In the genomic region with DNA sequence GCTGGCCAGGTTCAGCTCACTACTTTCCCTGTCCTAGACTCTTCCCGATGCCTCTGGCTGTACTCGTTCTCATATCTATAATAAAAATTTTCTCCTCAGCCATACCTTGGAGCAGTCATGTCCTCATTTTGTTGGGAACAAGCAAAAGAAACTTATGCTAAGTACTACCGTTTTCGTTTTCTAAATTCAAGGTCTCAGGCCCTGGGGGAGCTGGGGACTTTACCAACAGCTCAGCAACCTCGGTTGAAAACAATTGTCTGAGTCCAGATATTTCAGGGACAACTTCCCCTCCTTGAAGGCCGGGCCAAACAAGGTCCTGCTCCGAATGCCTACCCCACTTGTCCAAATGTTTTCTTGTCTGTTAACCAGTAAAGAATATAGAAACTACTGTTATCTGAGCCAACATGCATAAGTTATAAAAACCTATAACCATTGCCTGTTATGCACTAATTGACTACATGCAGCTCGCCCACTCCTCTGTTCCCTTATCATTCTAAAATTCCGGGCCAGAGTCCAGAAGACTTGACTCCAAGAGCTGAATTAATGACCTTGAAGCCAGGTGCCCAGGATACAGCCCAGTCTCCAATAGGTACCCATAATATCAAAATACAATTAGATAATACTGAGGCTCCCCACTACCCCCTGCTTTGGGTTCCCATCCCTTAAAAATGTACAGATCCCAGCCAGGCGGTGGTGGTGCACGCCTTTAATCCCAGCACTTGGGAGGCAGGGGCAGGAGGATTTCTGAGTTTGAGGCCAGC, we compare ENCODE assay signal across 8 mouse cellular contexts. TPM values are rescaled to one million over a fixed set of nuclear protein-coding genes. Genes with fewer than 3 reads are reported as not detected.
DNase-seq lines count a peak whose midpoint lies in the region; ATAC-seq and TF ChIP-seq lines count a peak whose summit lies in the region.

No protein-coding gene starts in this region.

- peak overlapping the region; percentile 94; the same call in 1 of the 2 replicates for H3K4me3 ChIP-seq in heart, adult 2 months
- no peak overlapping the region for H3K4me3 ChIP-seq in midbrain, embryonic 11.5 days (ENCODE audit: low read depth, low read length)
- no peak overlapping the region for H3K4me3 ChIP-seq in midbrain, postnatal 0 days (ENCODE audit: low read depth, low read length)
- H3K4me3 ChIP-seq in intestine, embryonic 16.5 days (ENCODE audit: low read length): no peak overlapping the region

- 45% methylated on average over 11 of the region's 11 CpGs for WGBS in heart, adult 2 months
- 81% methylated on average over 11 of the region's 11 CpGs for WGBS in midbrain, embryonic 11.5 days
- WGBS in midbrain, postnatal 0 days: 80% methylated on average over 11 of the region's 11 CpGs
- 73% methylated on average over 11 of the region's 11 CpGs for WGBS in intestine, embryonic 16.5 days

- ATAC-seq in midbrain, embryonic 11.5 days (ENCODE audit: low FRiP score): no peak
- no peak for ATAC-seq in midbrain, postnatal 0 days (ENCODE audit: low FRiP score)
- no peak for ATAC-seq in intestine, embryonic 16.5 days

- peaks cover 23% of the 10 kb centered on the region for H3K36me3 ChIP-seq in heart, adult 2 months (ENCODE audit: control insufficient read depth, insufficient read depth, low read length)
- H3K36me3 ChIP-seq in midbrain, embryonic 11.5 days (ENCODE audit: control insufficient read depth, insufficient read depth, low read length): no peaks in the 10 kb centered on the region
- no peaks in the 10 kb centered on the region for H3K36me3 ChIP-seq in midbrain, postnatal 0 days (ENCODE audit: insufficient read depth, low read length)
- H3K36me3 ChIP-seq in intestine, embryonic 16.5 days (ENCODE audit: control insufficient read depth, insufficient read depth, low read length): no peaks in the 10 kb centered on the region
- H3K36me3 ChIP-seq in splenic B cell, adult 2 months (ENCODE audit: control insufficient read depth, insufficient read depth, low read length, poor library complexity, severe bottlenecking): peaks cover 10% of the 10 kb centered on the region

- peaks cover 6% of the 10 kb centered on the region for H3K4me1 ChIP-seq in heart, adult 2 months (ENCODE audit: control insufficient read depth, insufficient read depth, low read length)
- H3K4me1 ChIP-seq in midbrain, embryonic 11.5 days (ENCODE audit: control insufficient read depth, insufficient read depth, low read length): peaks cover 9% of the 10 kb centered on the region
- H3K4me1 ChIP-seq in midbrain, postnatal 0 days (ENCODE audit: insufficient read depth, low read length): peaks cover 5% of the 10 kb centered on the region
- peaks cover 26% of the 10 kb centered on the region for H3K4me1 ChIP-seq in intestine, embryonic 16.5 days (ENCODE audit: control insufficient read depth, insufficient read depth, low read length)

- TF ChIP-seq EP300 in heart, adult 2 months (IDR thresholded peaks at IDR 0.05; ENCODE audit: insufficient read depth, low read depth, low read length): no peak

- TF ChIP-seq POLR2A in heart, adult 2 months (IDR thresholded peaks at IDR 0.05; ENCODE audit: insufficient read depth, low read depth, low read length): no peak

- intact Hi-C loops in heart, adult 2 months (cut with DNase I): loop anchor here (2.0 to 10.0 kb wide), 3 partner anchors 43 to 139 kb away; partner anchors contain the start of gene Ttpal

- H3K9ac ChIP-seq in heart, adult 2 months (ENCODE audit: low read depth, low read length): no peak overlapping the region
- no peak overlapping the region for H3K9ac ChIP-seq in midbrain, embryonic 11.5 days (ENCODE audit: low read length)
- H3K9ac ChIP-seq in midbrain, postnatal 0 days (replicated peaks; ENCODE audit: low read length, poor library complexity, severe bottlenecking): no peak overlapping the region
- H3K9ac ChIP-seq in intestine, embryonic 16.5 days (ENCODE audit: low read depth, low read length): 0 out of 2 replicates have a peak overlapping the region, but pooled peaks have one; percentile 98

- H3K4me2 ChIP-seq in midbrain, embryonic 11.5 days: no peak overlapping the region
- no peak overlapping the region for H3K4me2 ChIP-seq in midbrain, postnatal 0 days (ENCODE audit: low read depth, low read length, poor library complexity, severe bottlenecking)
- H3K4me2 ChIP-seq in intestine, embryonic 16.5 days (ENCODE audit: low read depth, low read length): peak overlapping the region; percentile 44; the same call in 1 of the 2 replicates

- peaks cover 2% of the 10 kb centered on the region; the same call in 1 of the 2 replicates for H3K79me2 ChIP-seq in heart, adult 2 months (replicated peaks; ENCODE audit: control insufficient read depth, insufficient read depth, low read length)

- TF ChIP-seq CTCF in heart, adult 2 months (IDR thresholded peaks at IDR 0.05): no peak
- no peak for TF ChIP-seq CTCF in midbrain, postnatal 0 days (IDR thresholded peaks at IDR 0.05)

- H3K27ac ChIP-seq in heart, adult 2 months: peak overlapping the region; percentile 96
- no peak overlapping the region for H3K27ac ChIP-seq in midbrain, embryonic 11.5 days (ENCODE audit: low read depth, low read length)
- H3K27ac ChIP-seq in midbrain, postnatal 0 days (ENCODE audit: low read depth, low read length): no peak overlapping the region
- H3K27ac ChIP-seq in intestine, embryonic 16.5 days (ENCODE audit: low read length): peak overlapping the region; percentile 100

- H3K9me3 ChIP-seq in midbrain, embryonic 11.5 days (ENCODE audit: control insufficient read depth, low read length): peaks cover 7% of the 10 kb centered on the region
- H3K9me3 ChIP-seq in midbrain, postnatal 0 days (ENCODE audit: low read length): no peaks in the 10 kb centered on the region
- H3K9me3 ChIP-seq in intestine, embryonic 16.5 days (ENCODE audit: control insufficient read depth, low read length): peaks cover 3% of the 10 kb centered on the region; the same call in 1 of the 2 replicates

- peak in 1 of 2 experiments; percentile 23 for DNase-seq in heart, adult 2 months
- no peak for DNase-seq in heart, adult 9 months (ENCODE audit: low spot score in 2 of 2)
- DNase-seq in midbrain, embryonic 11.5 days (ENCODE audit: low spot score, missing footprints): peak; percentile 60
- DNase-seq in midbrain, postnatal 0 days (ENCODE audit: low spot score): no peak
- peak; percentile 48 for DNase-seq in splenic B cell, adult 2 months (ENCODE audit: low read depth, low spot score)
- no peak for DNase-seq in ovary, postnatal 10 days (ENCODE audit: low spot score)
- no peak for DNase-seq in adrenal gland, postnatal 4 days (ENCODE audit: low spot score in 2 of 2)

- H3K27me3 ChIP-seq in heart, adult 2 months (ENCODE audit: control insufficient read depth, insufficient read depth, low read length): no peaks in the 10 kb centered on the region
- no peaks in the 10 kb centered on the region for H3K27me3 ChIP-seq in midbrain, embryonic 11.5 days (ENCODE audit: control insufficient read depth, insufficient read depth, low read length)
- no peaks in the 10 kb centered on the region for H3K27me3 ChIP-seq in midbrain, postnatal 0 days (ENCODE audit: insufficient read depth, low read length)
- no peaks in the 10 kb centered on the region for H3K27me3 ChIP-seq in intestine, embryonic 16.5 days (replicated peaks; ENCODE audit: control insufficient read depth, insufficient read depth, low read length)
- no peaks in the 10 kb centered on the region for H3K27me3 ChIP-seq in splenic B cell, adult 2 months (ENCODE audit: control insufficient read depth, insufficient read depth, low read length, poor library complexity, severe bottlenecking)

RNA-seq across cellular contexts. Expression of gene Serinc3, which starts 0.9 kb away (rescaled TPM):
- 100 to 1,000 TPM; 294 to 351 TPM for total RNA-seq in heart, adult 2 months (2021)
- polyA plus RNA-seq in heart, adult 2 months (2012; rRNA removed): 264 and 414 TPM in 2 replicates
- polyA plus RNA-seq in midbrain, embryonic 11.5 days (2014; fragmentation: Nextera tagmentation; extraction: Ambion mirVana): 35.0 and 38.8 TPM in 2 replicates
- 96.1 and 101 TPM in 2 replicates for total RNA-seq in midbrain, postnatal 0 days (2014; rRNA removed)
- 35.9 and 36.9 TPM in 2 replicates for polyA plus RNA-seq in midbrain, postnatal 0 days (2015; fragmentation: Nextera tagmentation; extraction: Ambion mirVana)
- 55.4 and 57.1 TPM in 2 replicates for polyA plus RNA-seq in intestine, embryonic 16.5 days (2015; fragmentation: Nextera tagmentation; extraction: Ambion mirVana)
- total RNA-seq in adrenal gland, postnatal 4 days (2021): 100 to 1,000 TPM; 413 to 434 TPM

RNA-seq across cellular contexts. Expression of gene Pkig, which starts 12.3 kb away (rescaled TPM):
- total RNA-seq in heart, adult 2 months (2021): 100 to 1,000 TPM; 214 to 237 TPM
- polyA plus RNA-seq in heart, adult 2 months (2012; rRNA removed): 344 and 361 TPM in 2 replicates
- polyA plus RNA-seq in midbrain, embryonic 11.5 days (2014; fragmentation: Nextera tagmentation; extraction: Ambion mirVana): 153 and 162 TPM in 2 replicates
- total RNA-seq in midbrain, postnatal 0 days (2014; rRNA removed): 90.5 and 102 TPM in 2 replicates
- 153 and 161 TPM in 2 replicates for polyA plus RNA-seq in midbrain, postnatal 0 days (2015; fragmentation: Nextera tagmentation; extraction: Ambion mirVana)
- polyA plus RNA-seq in intestine, embryonic 16.5 days (2015; fragmentation: Nextera tagmentation; extraction: Ambion mirVana): 115 and 122 TPM in 2 replicates
- total RNA-seq in adrenal gland, postnatal 4 days (2021): 10 to 100 TPM; 67.4 to 72.8 TPM

RNA-seq across cellular contexts. Expression of gene Ttpal, which starts 43.8 kb away (rescaled TPM):
- 10 to 100 TPM; 11.0 to 13.6 TPM for total RNA-seq in heart, adult 2 months (2021)
- polyA plus RNA-seq in heart, adult 2 months (2012; rRNA removed): 10.2 and 11.0 TPM in 2 replicates
- 39.9 and 44.5 TPM in 2 replicates for polyA plus RNA-seq in midbrain, embryonic 11.5 days (2014; fragmentation: Nextera tagmentation; extraction: Ambion mirVana)
- 76.2 and 91.9 TPM in 2 replicates for total RNA-seq in midbrain, postnatal 0 days (2014; rRNA removed)
- 33.5 and 34.7 TPM in 2 replicates for polyA plus RNA-seq in midbrain, postnatal 0 days (2015; fragmentation: Nextera tagmentation; extraction: Ambion mirVana)
- polyA plus RNA-seq in intestine, embryonic 16.5 days (2015; fragmentation: Nextera tagmentation; extraction: Ambion mirVana): 22.2 and 22.9 TPM in 2 replicates
- 10 to 100 TPM; 27.9 to 30.5 TPM for total RNA-seq in adrenal gland, postnatal 4 days (2021)

Comparison
In these comparisons a context has a peak if more than half of its experiments do, and no peak if none do; other contexts are left out.
1. DNase-seq: peak in midbrain, embryonic 11.5 days (single experiment) and splenic B cell, adult 2 months (single experiment); none in heart, adult 9 months (0 of 2), midbrain, postnatal 0 days (single experiment), ovary, postnatal 10 days (single experiment) and adrenal gland, postnatal 4 days (0 of 2).
2. H3K27ac ChIP-seq: peak in heart, adult 2 months (single experiment) and intestine, embryonic 16.5 days (single experiment); none in midbrain, embryonic 11.5 days (single experiment) and midbrain, postnatal 0 days (single experiment).